Mouse (Mus musculus) erythroblast, embryonic 14.5 days (primary cell): ENCODE results near the gene Crk.

ENCODE experiments used
- GATA1 ChIP-seq: IDR thresholded peaks from 2 replicates; pipeline ENCODE4 v1.6.1; 2012; ENCODE audit warnings: low read length, inconsistent platforms, mixed read lengths
- TAL1 ChIP-seq: IDR thresholded peaks from 3 replicates; pipeline ENCODE4 v1.6.1; 2012; ENCODE audit warnings: low read length, inconsistent platforms, mixed read lengths

DNA sequence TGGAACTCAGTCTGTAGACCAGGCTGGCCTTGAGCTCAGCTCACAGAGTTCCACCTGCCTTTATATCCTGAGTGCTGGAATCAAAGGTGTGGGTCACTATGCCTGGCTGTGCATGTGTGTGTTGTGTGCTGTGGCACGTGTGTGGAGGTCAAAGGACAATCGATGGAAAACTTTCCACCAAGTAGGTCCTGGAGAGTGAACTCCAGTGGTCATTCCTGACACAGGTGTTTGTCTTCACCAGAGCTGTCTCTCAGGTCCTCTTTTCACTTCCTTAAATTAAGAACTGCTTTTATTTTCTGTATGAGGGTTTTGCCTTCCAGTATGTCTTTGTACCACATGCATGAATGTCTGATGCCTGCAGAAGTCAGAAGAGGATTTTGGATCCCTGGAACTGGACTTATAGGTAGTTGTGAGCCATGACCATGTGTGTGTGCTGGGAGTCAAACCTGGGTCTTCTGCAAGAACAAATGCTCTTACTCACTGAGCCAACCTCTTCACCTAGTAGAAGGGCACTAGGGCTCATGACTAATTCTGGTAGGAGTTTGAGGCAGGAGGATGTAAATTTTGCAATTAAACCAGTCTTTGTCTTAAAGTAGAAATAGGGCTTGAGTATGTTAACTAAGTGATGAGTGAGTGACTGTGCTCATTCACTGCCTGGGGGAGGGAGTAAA lies 58.9 kb downstream of the Crk start:
- TF ChIP-seq GATA1 (no peak), TAL1 (no peak)
